Mouse (Mus musculus) heart, postnatal 0 days (tissue): ENCODE results near the gene Cox17. TPM values are rescaled to one million over a fixed set of nuclear protein-coding genes. Genes with fewer than 3 reads are reported as not detected.

ENCODE experiments used
- ATAC-seq: fragments of 200-750 bp; cut with Nextera tagmentation; 2 replicates; pipeline ENCODE4 v1.8.0; 2017; ENCODE audit warnings: low read depth, moderate number of reproducible peaks, moderate library complexity; ENCODE audit not compliant: insufficient read depth
- DNase-seq: peaks from one replicate; pipeline ENCODE4 v3.0.0-alpha.2; 2016; ENCODE audit warnings: low spot score
- H3K27ac ChIP-seq: fragments of 300-500 bp; sonication (generic); 2 replicates; pipeline ENCODE4 v1.5.1; 2014; ENCODE audit warnings: low read depth, mild to moderate bottlenecking
- H3K27me3 ChIP-seq: fragments of 300-500 bp; sonication (generic); 2 replicates; pipeline ENCODE4 v1.6.1; 2014; ENCODE audit warnings: low read length, mixed read lengths; ENCODE audit not compliant: control insufficient read depth, insufficient read depth
- H3K36me3 ChIP-seq: fragments of 300-500 bp; sonication (generic); replicated peaks from 2 replicates; pipeline ENCODE4 v1.6.1; 2014; ENCODE audit warnings: low read length, mixed read lengths; ENCODE audit not compliant: control insufficient read depth, insufficient read depth
- H3K4me1 ChIP-seq: fragments of 300-500 bp; sonication (generic); 2 replicates; pipeline ENCODE4 v1.6.1; 2014; ENCODE audit warnings: antibody characterized with exemption; ENCODE audit not compliant: control insufficient read depth, insufficient read depth
- H3K4me2 ChIP-seq: fragments of 300-500 bp; sonication (generic); 2 replicates; pipeline ENCODE4 v1.6.1; 2014; ENCODE audit warnings: low read depth, mild to moderate bottlenecking, low read length, moderate library complexity
- H3K4me3 ChIP-seq: fragments of 300-500 bp; sonication (generic); 2 replicates; pipeline ENCODE4 v1.5.1; 2014; ENCODE audit warnings: low read depth, low read length
- H3K9ac ChIP-seq: fragments of 300-500 bp; sonication (generic); replicated peaks from 2 replicates; pipeline ENCODE4 v1.6.1; 2014; ENCODE audit warnings: low read depth, low read length, mixed read lengths
- H3K9me3 ChIP-seq: fragments of 300-500 bp; sonication (generic); replicated peaks from 2 replicates; pipeline ENCODE4 v1.6.1; 2016; ENCODE audit warnings: low read length; ENCODE audit not compliant: control insufficient read depth
- CTCF ChIP-seq: IDR thresholded peaks from 2 replicates; pipeline ENCODE4 v1.5.1; 2016; ENCODE audit warnings: antibody characterized with exemption, control low read depth, low read depth
- EP300 ChIP-seq: IDR thresholded peaks from 2 replicates; pipeline ENCODE4 v1.6.1; 2016; ENCODE audit warnings: antibody characterized with exemption, low read depth
- WGBS: fragments of 180-500 bp; shearing (Covaris S2); extraction: QIAGEN DNeasy Blood & Tissue Kit; methylation state at CpG from one replicate; pipeline ENCODE4 v1.1.7; 2014; 5-methylcytosine and 5-hydroxymethylcytosine counted together
- polyA plus RNA-seq: library from polyadenylated mRNA; unstranded; fragments of >200 nt; fragmentation: Nextera tagmentation; extraction: Ambion mirVana; gene quantifications from 2 replicates; pipeline ENCODE4 v1.2.1, GENCODE M21; 2015
- total RNA-seq: library from RNA; depleted of rRNA; stranded (reverse); fragments of >200 nt; gene quantifications from 2 replicates; pipeline ENCODE4 v1.2.3, GENCODE M21; 2014; ENCODE audit warnings: low replicate concordance

Gene Cox17
- total and polyA plus RNA-seq, 2 experiments from 2014 or later = 84.7 to 579 TPM

GRCm38 (mm10) chr16:38374379-38375140, 27.8 kb downstream of the Cox17 start:
- peaks cover 87% of the 10 kb centered on the region for H3K36me3 ChIP-seq
- H3K4me1 ChIP-seq = peaks cover 35% of the 10 kb centered on the region
- ATAC-seq (no peak), DNase-seq (peak; percentile 5)
- H3K9me3 ChIP-seq = no peaks in the 10 kb centered on the region
- 54% methylated on average over 10 of the region's 10 CpGs for WGBS
- TF ChIP-seq CTCF (no peak), EP300 (no peak)
- H3K4me3 ChIP-seq = peak overlapping the region; percentile 4; the same call in 1 of the 2 replicates
- peak overlapping the region; percentile 29 for H3K4me2 ChIP-seq
- H3K9ac ChIP-seq = 0 out of 2 replicates have a peak overlapping the region, but pooled peaks have one; percentile 29
- H3K27ac ChIP-seq = peak overlapping the region; percentile 49; the same call in 1 of the 2 replicates
- H3K27me3 ChIP-seq = no peaks in the 10 kb centered on the region

- Histone ChIP-seq H3K36me3 (peaks cover 81% of the 10 kb centered on the region), H3K4me2 (peak overlapping the region; percentile 29; the same call in 1 of the 2 replicates), H3K4me3 (no peak overlapping the region), H3K9ac (peak overlapping the region; percentile 29; the same call in 1 of the 2 replicates), H3K27ac (peak overlapping the region; percentile 31; the same call in 1 of the 2 replicates), H3K4me1 (peaks cover 29% of the 10 kb centered on the region), H3K27me3 (no peaks in the 10 kb centered on the region), H3K9me3 (no peaks in the 10 kb centered on the region)
- DNase-seq (peak; percentile 4), ATAC-seq (no peak)
- TF ChIP-seq CTCF = no peak
- WGBS = 42% methylated on average over 7 of the region's 7 CpGs
Observed at GRCm38 (mm10) chr16:38375182-38375581, 28.4 kb downstream of the Cox17 start.

GRCm38 (mm10) chr16:38376163-38376840, 29.5 kb downstream of the Cox17 start:
- ATAC-seq (peak; percentile 24; the same call in 1 of the 2 replicates), DNase-seq (peak; percentile 64)
- peaks cover 70% of the 10 kb centered on the region for H3K36me3 ChIP-seq
- 29% methylated on average over 17 of the region's 17 CpGs for WGBS
- H3K4me1 ChIP-seq = peaks cover 17% of the 10 kb centered on the region; the same call in 1 of the 2 replicates
- peak overlapping the region; percentile 36 for H3K4me2 ChIP-seq
- no peaks in the 10 kb centered on the region for H3K9me3 ChIP-seq
- H3K27ac ChIP-seq = peak overlapping the region; percentile 27
- H3K4me3 ChIP-seq = peak overlapping the region; percentile 19
- TF ChIP-seq CTCF (no peak), EP300 (no peak)
- 0 out of 2 replicates have a peak overlapping the region, but pooled peaks have one; percentile 29 for H3K9ac ChIP-seq
- H3K27me3 ChIP-seq = no peaks in the 10 kb centered on the region

GRCm38 (mm10) chr16:38376841-38377249, 30.1 kb downstream of the Cox17 start:
- H3K4me1 ChIP-seq = peaks cover 14% of the 10 kb centered on the region; the same call in 1 of the 2 replicates
- peak; percentile 5 for DNase-seq
- H3K4me3 ChIP-seq = peak overlapping the region; percentile 19
- 0 out of 2 replicates have a peak overlapping the region, but pooled peaks have one; percentile 29 for H3K9ac ChIP-seq
- WGBS = 34% methylated on average over 8 of the region's 8 CpGs
- H3K27ac ChIP-seq = peak overlapping the region; percentile 27
- no peaks in the 10 kb centered on the region for H3K27me3 ChIP-seq
- peak overlapping the region; percentile 36 for H3K4me2 ChIP-seq
- H3K36me3 ChIP-seq = peaks cover 66% of the 10 kb centered on the region
- TF ChIP-seq EP300 = no peak
- no peak for TF ChIP-seq CTCF
- 0 out of 2 replicates have a peak, but pooled peaks have one; percentile 6 for ATAC-seq
- no peaks in the 10 kb centered on the region for H3K9me3 ChIP-seq

- Histone ChIP-seq H3K36me3 (peaks cover 61% of the 10 kb centered on the region), H3K4me1 (peaks cover 12% of the 10 kb centered on the region; the same call in 1 of the 2 replicates)
- WGBS = 57% methylated on average over 6 of the region's 6 CpGs
Observed at GRCm38 (mm10) chr16:38377546-38377945, 30.8 kb downstream of the Cox17 start.

More at GRCm38 (mm10) chr16:38377546-38377945, 30.8 kb downstream of the Cox17 start:
- Histone ChIP-seq H3K27ac (no peak overlapping the region), H3K27me3 (no peaks in the 10 kb centered on the region), H3K9ac (no peak overlapping the region), H3K4me3 (no peak overlapping the region), H3K4me2 (no peak overlapping the region), H3K9me3 (no peaks in the 10 kb centered on the region)
- ATAC-seq (no peak), DNase-seq (peak; percentile 4)
- TF ChIP-seq CTCF (no peak), EP300 (no peak)
